Mouse (Mus musculus) thymus, adult 18-20 months (tissue): ENCODE measurements around the gene Bin2.
"Not testable (repeated sequence)": the region's sequence is repeated elsewhere in the genome, so short reads cannot be mapped to it uniquely, and the experiment has no call there.

ENCODE experiments used
- DNase-seq, 2 experiments: peaks; one replicate each; pipeline ENCODE4 v3.0.0; 2022; ENCODE audit warnings: mixed read lengths in 2 of 2

The Bin2 gene

GRCm38 (mm10) chr15:100642451-100642850 lies 26.9 kb downstream of the Bin2 start:
- DNase-seq: no peak

- DNase-seq: no peak
Observed at GRCm38 (mm10) chr15:100641226-100641810, 28.0 kb downstream of the Bin2 start.

GRCm38 (mm10) chr15:100639972-100640750 lies 29.2 kb downstream of the Bin2 start:
- no peak for DNase-seq

- DNase-seq: peak; percentile 36 to 48
Observed at GRCm38 (mm10) chr15:100637661-100638060, 31.7 kb downstream of the Bin2 start.

- DNase-seq: peak in 1 of 2 experiments; percentile 17
Observed at GRCm38 (mm10) chr15:100636700-100637501, 32.5 kb downstream of the Bin2 start, which contains the start of gene Smagp. TSS of gene Smagp (minus strand) at chr15:100636940.

- DNase-seq: no peak
Observed at GRCm38 (mm10) chr15:100635851-100636645, 33.3 kb downstream of the Bin2 start.

GRCm38 (mm10) chr15:100635239-100635638 lies 34.1 kb downstream of the Bin2 start:
- no peak for DNase-seq

- no peak for DNase-seq
Observed at GRCm38 (mm10) chr15:100633341-100633740, 36.0 kb downstream of the Bin2 start.

- no peak for DNase-seq
Observed at GRCm38 (mm10) chr15:100632323-100632722, 37.0 kb downstream of the Bin2 start.

GRCm38 (mm10) chr15:100631454-100632170 lies 37.7 kb downstream of the Bin2 start:
- DNase-seq: no peak

GRCm38 (mm10) chr15:100630126-100630525 lies 39.2 kb downstream of the Bin2 start:
- DNase-seq: no peak

- no peak for DNase-seq
Observed at GRCm38 (mm10) chr15:100628797-100629196, 40.6 kb downstream of the Bin2 start.

GRCm38 (mm10) chr15:100627774-100628370 lies 41.5 kb downstream of the Bin2 start:
- no peak for DNase-seq

- no peak for DNase-seq
Observed at GRCm38 (mm10) chr15:100627287-100627686, 42.1 kb downstream of the Bin2 start.

- DNase-seq: no peak
Observed at GRCm38 (mm10) chr15:100624435-100624834, 44.9 kb downstream of the Bin2 start.

- DNase-seq: no peak
Observed at GRCm38 (mm10) chr15:100623754-100624153, 45.6 kb downstream of the Bin2 start.

GRCm38 (mm10) chr15:100622164-100622563 lies 47.2 kb downstream of the Bin2 start:
- no peak for DNase-seq

- not testable (repeated sequence) for DNase-seq
Observed at GRCm38 (mm10) chr15:100621671-100622070, 47.7 kb downstream of the Bin2 start.

GRCm38 (mm10) chr15:100619200-100619599 lies 50.2 kb downstream of the Bin2 start:
- no peak for DNase-seq

- DNase-seq: no peak
Observed at GRCm38 (mm10) chr15:100616221-100616620, 53.1 kb downstream of the Bin2 start.

GRCm38 (mm10) chr15:100615825-100616220 lies 53.5 kb downstream of the Bin2 start:
- peak; percentile 82 to 83 for DNase-seq
